In genomic region chr4:131252602-131253442, GRCm38 (mm10) we compare ENCODE assay signal across 8 mouse cellular contexts.
DNase-seq lines count a peak whose midpoint lies in the region; ATAC-seq lines count a peak whose summit lies in the region.

No protein-coding gene starts in this region.

- H3K27ac ChIP-seq in hindbrain, embryonic 15.5 days (replicated peaks) = no peak overlapping the region

- H3K27me3 ChIP-seq in hindbrain, embryonic 15.5 days = peaks cover 4% of the 10 kb centered on the region; the same call in 1 of the 2 replicates

- no peaks in the 10 kb centered on the region for H3K36me3 ChIP-seq in hindbrain, embryonic 15.5 days

- H3K4me1 ChIP-seq in hindbrain, embryonic 15.5 days (replicated peaks) = peaks cover 10% of the 10 kb centered on the region

- no peak overlapping the region for H3K4me3 ChIP-seq in hindbrain, embryonic 15.5 days

- H3K9me3 ChIP-seq in hindbrain, embryonic 15.5 days = no peaks in the 10 kb centered on the region

- peak; percentile 85 for ATAC-seq in hindbrain, embryonic 15.5 days (ENCODE audit: low FRiP score, low read depth)
- peak; percentile 61; the same call in 1 of the 2 replicates for ATAC-seq in megakaryocyte-erythroid progenitor cell, adult 5-6 weeks (replicated peaks; ENCODE audit: low FRiP score, low TSS enrichment, poor library complexity, severe bottlenecking)

- peak; percentile 79 for DNase-seq in adrenal gland, postnatal 25 days
- peak; percentile 89 for DNase-seq in embryo, embryonic 10 days (ENCODE audit: low spot score)
- peak; percentile 74 for DNase-seq in gastrocnemius, postnatal 10 days
- DNase-seq in left cerebral cortex, adult 11 months (ENCODE audit: low spot score) = peak; percentile 63
- DNase-seq in right cerebral cortex, postnatal 36 days (ENCODE audit: low spot score in 2 of 2) = peak; percentile 65 to 72
- DNase-seq in thymus, adult 18-20 months = no peak

- 18% methylated on average over 30 of the region's 30 CpGs for WGBS in hindbrain, embryonic 15.5 days

- H3K9ac ChIP-seq in hindbrain, embryonic 15.5 days = no peak overlapping the region

- peak overlapping the region; percentile 47 for H3K4me2 ChIP-seq in hindbrain, embryonic 15.5 days

Comparison
In these comparisons a context has a peak if more than half of its experiments do, and no peak if none do; other contexts are left out.
1. DNase-seq: peak in adrenal gland, postnatal 25 days (single experiment), embryo, embryonic 10 days (single experiment), gastrocnemius, postnatal 10 days (single experiment), left cerebral cortex, adult 11 months (single experiment) and right cerebral cortex, postnatal 36 days (2 of 2); none in thymus, adult 18-20 months (0 of 2).